Mouse (Mus musculus) midbrain, embryonic 10.5 days (tissue): Measurements from ENCODE around the gene Bok. TPM values are rescaled to one million over a fixed set of nuclear protein-coding genes. Genes with fewer than 3 reads are reported as not detected.

ENCODE experiments used
- DNase-seq: peaks from one replicate; pipeline ENCODE4 v3.0.0-alpha.2; 2017; ENCODE audit warnings: low spot score
- H3K27ac ChIP-seq: fragments of 300-500 bp; sonication (generic); replicated peaks from 2 replicates; pipeline ENCODE4 v1.5.1; 2016; ENCODE audit warnings: mild to moderate bottlenecking
- H3K27me3 ChIP-seq: fragments of 300-500 bp; sonication (generic); 2 replicates; pipeline ENCODE4 v1.6.1; 2016; ENCODE audit warnings: low read depth, mild to moderate bottlenecking; ENCODE audit not compliant: poor library complexity, severe bottlenecking
- H3K36me3 ChIP-seq: fragments of 300-500 bp; sonication (generic); 2 replicates; pipeline ENCODE4 v1.6.1; 2016; ENCODE audit warnings: mild to moderate bottlenecking, moderate library complexity
- H3K4me1 ChIP-seq: fragments of 300-500 bp; sonication (generic); 2 replicates; pipeline ENCODE4 v1.6.1; 2016
- H3K4me3 ChIP-seq: fragments of 300-500 bp; sonication (generic); 2 replicates; pipeline ENCODE4 v1.5.1; 2016; ENCODE audit warnings: mild to moderate bottlenecking, moderate library complexity
- H3K9me3 ChIP-seq: fragments of 300-500 bp; sonication (generic); replicated peaks from 2 replicates; pipeline ENCODE4 v1.6.1; 2016; ENCODE audit warnings: mild to moderate bottlenecking
- WGBS: fragments of 180-500 bp; shearing (Covaris S2); methylation state at CpG from one replicate; pipeline ENCODE4 v1.1.7; 2016; 5-methylcytosine and 5-hydroxymethylcytosine counted together
- polyA plus RNA-seq: library from polyadenylated mRNA; unstranded; fragments of >200 nt; fragmentation: Nextera tagmentation; extraction: Ambion mirVana; gene quantifications from 2 replicates; pipeline ENCODE4 v1.2.1, GENCODE M21; 2016

Gene Bok
- polyA plus RNA-seq, 1 experiment from 2014 or later, result 42.9 TPM

GRCm38 (mm10) chr1:93726974-93727373 is 41.5 kb downstream of the Bok start:
- H3K9me3 ChIP-seq, result no peaks in the 10 kb centered on the region
- no peaks in the 10 kb centered on the region for H3K27me3 ChIP-seq
- H3K36me3 ChIP-seq, result peaks cover 23% of the 10 kb centered on the region
- 70% methylated on average over 3 of the region's 3 CpGs for WGBS
- peaks cover 12% of the 10 kb centered on the region for H3K4me1 ChIP-seq
- H3K27ac ChIP-seq, result no peak overlapping the region
- no peak overlapping the region for H3K4me3 ChIP-seq
- DNase-seq, result peak; percentile 44

- H3K4me3 ChIP-seq, result no peak overlapping the region
- peak overlapping the region; percentile 59; the same call in 1 of the 2 replicates for H3K27ac ChIP-seq
- no peaks in the 10 kb centered on the region for H3K27me3 ChIP-seq
- H3K4me1 ChIP-seq, result peaks cover 23% of the 10 kb centered on the region
- WGBS, result 90% methylated on average over 5 of the region's 5 CpGs
- no peaks in the 10 kb centered on the region for H3K9me3 ChIP-seq
- DNase-seq, result no peak
- peaks cover 5% of the 10 kb centered on the region; the same call in 1 of the 2 replicates for H3K36me3 ChIP-seq
Observed at GRCm38 (mm10) chr1:93731103-93731502, 45.6 kb downstream of the Bok start.

- 6% methylated on average over 3 of the region's 3 CpGs for WGBS
- peaks cover 23% of the 10 kb centered on the region for H3K4me1 ChIP-seq
- peaks cover 5% of the 10 kb centered on the region; the same call in 1 of the 2 replicates for H3K36me3 ChIP-seq
- peak overlapping the region; percentile 0; the same call in 1 of the 2 replicates for H3K4me3 ChIP-seq
- peak overlapping the region; percentile 77 for H3K27ac ChIP-seq
- peak; percentile 39 for DNase-seq
- no peaks in the 10 kb centered on the region for H3K9me3 ChIP-seq
- H3K27me3 ChIP-seq, result no peaks in the 10 kb centered on the region
Observed at GRCm38 (mm10) chr1:93731880-93732281, 46.4 kb downstream of the Bok start.

GRCm38 (mm10) chr1:93735859-93736258 is 50.4 kb downstream of the Bok start:
- Histone ChIP-seq H3K36me3 (peaks cover 5% of the 10 kb centered on the region; the same call in 1 of the 2 replicates), H3K4me3 (no peak overlapping the region), H3K4me1 (peaks cover 22% of the 10 kb centered on the region), H3K27me3 (no peaks in the 10 kb centered on the region), H3K9me3 (no peaks in the 10 kb centered on the region), H3K27ac (no peak overlapping the region)
- 95% methylated on average over 3 of the region's 3 CpGs for WGBS
- no peak for DNase-seq

GRCm38 (mm10) chr1:93737711-93738110 is 52.3 kb downstream of the Bok start:
- Histone ChIP-seq H3K9me3 (no peaks in the 10 kb centered on the region), H3K36me3 (peaks cover 10% of the 10 kb centered on the region; the same call in 1 of the 2 replicates), H3K4me1 (peaks cover 4% of the 10 kb centered on the region), H3K27ac (no peak overlapping the region), H3K27me3 (no peaks in the 10 kb centered on the region), H3K4me3 (no peak overlapping the region)
- 95% methylated on average over 5 of the region's 5 CpGs for WGBS
- no peak for DNase-seq

GRCm38 (mm10) chr1:93740671-93741070 is 55.2 kb downstream of the Bok start:
- no peak overlapping the region for H3K27ac ChIP-seq
- no peak overlapping the region for H3K4me3 ChIP-seq
- no peaks in the 10 kb centered on the region for H3K9me3 ChIP-seq
- no peaks in the 10 kb centered on the region for H3K27me3 ChIP-seq
- WGBS, result 91% methylated on average over 2 of the region's 2 CpGs
- H3K36me3 ChIP-seq, result peaks cover 29% of the 10 kb centered on the region
- DNase-seq, result no peak
- no peaks in the 10 kb centered on the region for H3K4me1 ChIP-seq

GRCm38 (mm10) chr1:93741987-93742386 is 56.5 kb downstream of the Bok start:
- H3K27ac ChIP-seq, result no peak overlapping the region
- no peaks in the 10 kb centered on the region for H3K9me3 ChIP-seq
- H3K4me1 ChIP-seq, result no peaks in the 10 kb centered on the region
- peaks cover 38% of the 10 kb centered on the region for H3K36me3 ChIP-seq
- DNase-seq, result no peak
- WGBS, result 91% methylated on average over 4 of the region's 4 CpGs
- H3K4me3 ChIP-seq, result no peak overlapping the region
- no peaks in the 10 kb centered on the region for H3K27me3 ChIP-seq

- peaks cover 38% of the 10 kb centered on the region for H3K36me3 ChIP-seq
- no peaks in the 10 kb centered on the region for H3K4me1 ChIP-seq
- H3K9me3 ChIP-seq, result no peaks in the 10 kb centered on the region
- H3K4me3 ChIP-seq, result no peak overlapping the region
- no peak for DNase-seq
- no peak overlapping the region for H3K27ac ChIP-seq
- no peaks in the 10 kb centered on the region for H3K27me3 ChIP-seq
Observed at GRCm38 (mm10) chr1:93742910-93743309, 57.5 kb downstream of the Bok start.

Other genes starting within 250 kb of the Bok start
- gene Hdlbp, start 206.8 kb upstream of the Bok start, polyA plus RNA-seq, result 106 and 107 TPM in 2 replicates
- 3.3 and 3.5 TPM in 2 replicates for gene Farp2, start 173.6 kb upstream of the Bok start, polyA plus RNA-seq
- 165 and 198 TPM in 2 replicates for gene Stk25, start 27.0 kb upstream of the Bok start, polyA plus RNA-seq
- gene Atg4b, start 65.8 kb downstream of the Bok start, polyA plus RNA-seq, result 85.6 and 92.4 TPM in 2 replicates
- gene Thap4, start 69.2 kb downstream of the Bok start, polyA plus RNA-seq, result 47.8 and 49.6 TPM in 2 replicates
- 271 and 294 TPM in 2 replicates for gene Dtymk, start 116.3 kb downstream of the Bok start, polyA plus RNA-seq
- gene Ing5, start 118.3 kb downstream of the Bok start, polyA plus RNA-seq, result 24.3 and 25.7 TPM in 2 replicates
- 14.8 and 18.9 TPM in 2 replicates for gene D2hgdh, start 139.2 kb downstream of the Bok start, polyA plus RNA-seq
- gene Gal3st2, start 175.6 kb downstream of the Bok start, polyA plus RNA-seq, result not detected in 2 replicates
- gene Gal3st2b, start 232.7 kb downstream of the Bok start, polyA plus RNA-seq, result not detected in 2 replicates